Mouse (Mus musculus): Measurements from ENCODE around the gene Clrn1. TPM values are rescaled to one million over a fixed set of nuclear protein-coding genes. Genes with fewer than 3 reads are reported as not detected.
"Not testable (repeated sequence)": the region's sequence is repeated elsewhere in the genome, so short reads cannot be mapped to it uniquely, and the experiment has no call there.

The Clrn1 gene
- total and polyA plus RNA-seq, 2 experiments: not detected

DNA sequence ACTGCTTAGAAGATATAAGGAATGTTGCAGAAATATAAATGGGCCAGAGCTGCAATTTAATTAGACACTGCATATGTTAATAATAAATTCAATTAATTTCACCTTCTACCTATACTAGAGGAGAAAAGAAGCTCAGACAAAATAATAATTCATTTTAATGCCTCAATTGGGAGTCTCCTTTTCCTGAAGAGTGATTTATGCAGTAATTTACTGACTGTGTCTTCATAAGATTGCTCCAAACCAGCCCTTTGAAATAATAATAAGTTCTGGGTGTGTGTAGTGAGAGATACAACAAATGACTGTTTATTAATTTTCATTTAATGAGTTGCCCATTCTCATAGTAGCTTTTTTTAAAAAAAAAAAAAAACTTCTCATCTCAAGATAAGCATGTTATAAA is 1.6 kb downstream of the Clrn1 start:
- Histone ChIP-seq H3K4me1 (ENCODE audit: control insufficient read depth, insufficient read depth, low read length) (no peaks in the 10 kb centered on the region), H3K9ac (ENCODE audit: low read depth, low read length) (no peak overlapping the region), H3K79me2 (ENCODE audit: control insufficient read depth, insufficient read depth, low read length) (no peaks in the 10 kb centered on the region), H3K27ac (replicated peaks; ENCODE audit: insufficient read depth, low read depth, low read length) (no peak overlapping the region), H3K27me3 (ENCODE audit: control insufficient read depth, insufficient read depth, low read length) (no peaks in the 10 kb centered on the region), H3K4me3 (ENCODE audit: insufficient read depth, low read depth, low read length) (no peak overlapping the region), H3K36me3 (ENCODE audit: control insufficient read depth, insufficient read depth, low read length) (no peaks in the 10 kb centered on the region)
- TF ChIP-seq POLR2A (IDR thresholded peaks at IDR 0.05; ENCODE audit: extremely low read depth, insufficient read depth, low read length) (no peak), CTCF (IDR thresholded peaks at IDR 0.05; ENCODE audit: low read depth, low read length) (no peak)
- no peak for DNase-seq (ENCODE audit: extremely low read depth, low read depth, low spot score)

- H3K79me2 ChIP-seq (ENCODE audit: control insufficient read depth, insufficient read depth, low read length): no peaks in the 10 kb centered on the region
- no peak overlapping the region for H3K9ac ChIP-seq (ENCODE audit: low read depth, low read length)
- WGBS: 40% methylated on average over 8 of the region's 8 CpGs
- H3K4me1 ChIP-seq (ENCODE audit: control insufficient read depth, insufficient read depth, low read length): no peaks in the 10 kb centered on the region
- no peak for DNase-seq (ENCODE audit: extremely low read depth, low read depth, low spot score)
- H3K36me3 ChIP-seq (ENCODE audit: control insufficient read depth, insufficient read depth, low read length): no peaks in the 10 kb centered on the region
- H3K4me3 ChIP-seq (ENCODE audit: insufficient read depth, low read depth, low read length): no peak overlapping the region
- H3K27me3 ChIP-seq (ENCODE audit: control insufficient read depth, insufficient read depth, low read length): no peaks in the 10 kb centered on the region
- TF ChIP-seq CTCF (IDR thresholded peaks at IDR 0.05; ENCODE audit: low read depth, low read length): no peak
- H3K27ac ChIP-seq (replicated peaks; ENCODE audit: insufficient read depth, low read depth, low read length): no peak overlapping the region
Observed at GRCm38 (mm10) chr3:58882878-58883510, 2.1 kb downstream of the Clrn1 start.

DNA sequence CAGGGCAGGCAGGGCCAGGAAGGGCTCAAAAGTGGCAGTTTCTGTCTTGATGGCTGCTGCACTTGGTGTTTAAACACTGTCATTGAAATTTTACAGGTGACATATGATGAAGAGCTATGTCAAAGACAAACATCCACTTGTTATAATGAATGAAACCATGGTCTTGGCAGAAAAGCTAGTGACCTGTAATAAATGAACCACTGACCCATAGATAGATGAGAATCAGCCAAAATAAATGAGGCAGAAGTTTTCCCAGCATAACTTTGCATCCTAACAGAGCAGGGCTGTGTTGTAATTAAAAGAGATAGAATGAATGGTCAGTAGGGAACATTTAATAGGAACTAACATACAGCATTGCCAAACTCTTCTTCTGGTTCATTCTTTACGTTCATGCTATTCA is 4.1 kb downstream of the Clrn1 start:
- Histone ChIP-seq H3K36me3 (ENCODE audit: control insufficient read depth, insufficient read depth, low read length) (no peaks in the 10 kb centered on the region), H3K27ac (replicated peaks; ENCODE audit: insufficient read depth, low read depth, low read length) (no peak overlapping the region), H3K9ac (ENCODE audit: low read depth, low read length) (no peak overlapping the region), H3K4me1 (ENCODE audit: control insufficient read depth, insufficient read depth, low read length) (no peaks in the 10 kb centered on the region), H3K27me3 (ENCODE audit: control insufficient read depth, insufficient read depth, low read length) (no peaks in the 10 kb centered on the region), H3K4me3 (ENCODE audit: insufficient read depth, low read depth, low read length) (no peak overlapping the region), H3K79me2 (ENCODE audit: control insufficient read depth, insufficient read depth, low read length) (no peaks in the 10 kb centered on the region)
- no peak for TF ChIP-seq CTCF (IDR thresholded peaks at IDR 0.05; ENCODE audit: low read depth, low read length)
- no peak for TF ChIP-seq POLR2A (IDR thresholded peaks at IDR 0.05; ENCODE audit: extremely low read depth, insufficient read depth, low read length)
- DNase-seq (ENCODE audit: extremely low read depth, low read depth, low spot score): no peak
- 87% methylated on average over 1 of the region's 1 CpGs for WGBS

GRCm38 (mm10) chr3:58880181-58880580 is 5.0 kb downstream of the Clrn1 start:
- no peaks in the 10 kb centered on the region for H3K79me2 ChIP-seq (ENCODE audit: control insufficient read depth, insufficient read depth, low read length)
- no peaks in the 10 kb centered on the region for H3K36me3 ChIP-seq (ENCODE audit: control insufficient read depth, insufficient read depth, low read length)
- no peaks in the 10 kb centered on the region for H3K4me1 ChIP-seq (ENCODE audit: control insufficient read depth, insufficient read depth, low read length)
- TF ChIP-seq CTCF (IDR thresholded peaks at IDR 0.05; ENCODE audit: low read depth, low read length) (no peak), POLR2A (IDR thresholded peaks at IDR 0.05; ENCODE audit: extremely low read depth, insufficient read depth, low read length) (no peak)
- no peaks in the 10 kb centered on the region for H3K27me3 ChIP-seq (ENCODE audit: control insufficient read depth, insufficient read depth, low read length)
- DNase-seq (ENCODE audit: extremely low read depth, low read depth, low spot score): no peak
- no peak overlapping the region for H3K9ac ChIP-seq (ENCODE audit: low read depth, low read length)
- no peak overlapping the region for H3K4me3 ChIP-seq (ENCODE audit: insufficient read depth, low read depth, low read length)
- WGBS: 84% methylated on average over 2 of the region's 2 CpGs
- no peak overlapping the region for H3K27ac ChIP-seq (replicated peaks; ENCODE audit: insufficient read depth, low read depth, low read length)

GRCm38 (mm10) chr3:58871882-58872281 is 13.3 kb downstream of the Clrn1 start:
- H3K36me3 ChIP-seq (ENCODE audit: control insufficient read depth, insufficient read depth, low read length); H3K27ac ChIP-seq (replicated peaks; ENCODE audit: insufficient read depth, low read depth, low read length); H3K4me3 ChIP-seq (ENCODE audit: insufficient read depth, low read depth, low read length); DNase-seq (ENCODE audit: extremely low read depth, low read depth, low spot score); H3K4me1 ChIP-seq (ENCODE audit: control insufficient read depth, insufficient read depth, low read length); H3K9ac ChIP-seq (ENCODE audit: low read depth, low read length); H3K27me3 ChIP-seq (ENCODE audit: control insufficient read depth, insufficient read depth, low read length); H3K79me2 ChIP-seq (ENCODE audit: control insufficient read depth, insufficient read depth, low read length): not testable (repeated sequence)
- WGBS: 76% methylated on average over 2 of the region's 2 CpGs

DNA sequence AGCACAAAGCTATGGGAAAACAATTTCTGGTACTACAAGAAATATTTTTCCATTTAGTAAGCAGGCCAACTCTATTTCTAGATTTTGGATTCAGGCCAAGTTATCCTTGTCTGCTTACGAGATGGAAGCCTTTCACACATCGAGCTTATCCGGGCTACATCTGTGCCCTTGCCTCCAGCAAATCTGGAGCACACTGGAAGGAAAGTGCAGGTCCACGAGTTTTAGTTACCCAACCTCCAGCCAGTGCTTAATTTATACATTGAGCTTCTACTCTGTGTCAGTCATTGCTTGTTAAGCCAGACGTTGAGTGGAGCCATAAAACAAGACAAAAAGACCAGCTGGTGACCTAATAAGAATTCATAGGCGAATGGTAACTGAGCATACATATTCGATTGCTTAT is 19.4 kb downstream of the Clrn1 start:
- WGBS: 72% methylated on average over 7 of the region's 7 CpGs
- H3K4me3 ChIP-seq (ENCODE audit: insufficient read depth, low read depth, low read length): no peak overlapping the region
- H3K27ac ChIP-seq (replicated peaks; ENCODE audit: insufficient read depth, low read depth, low read length): no peak overlapping the region
- no peaks in the 10 kb centered on the region for H3K27me3 ChIP-seq (ENCODE audit: control insufficient read depth, insufficient read depth, low read length)
- H3K9ac ChIP-seq (ENCODE audit: low read depth, low read length): no peak overlapping the region
- H3K79me2 ChIP-seq (ENCODE audit: control insufficient read depth, insufficient read depth, low read length): no peaks in the 10 kb centered on the region
- no peak for TF ChIP-seq POLR2A (IDR thresholded peaks at IDR 0.05; ENCODE audit: extremely low read depth, insufficient read depth, low read length)
- TF ChIP-seq CTCF (IDR thresholded peaks at IDR 0.05; ENCODE audit: low read depth, low read length): no peak
- no peaks in the 10 kb centered on the region for H3K36me3 ChIP-seq (ENCODE audit: control insufficient read depth, insufficient read depth, low read length)
- no peaks in the 10 kb centered on the region for H3K4me1 ChIP-seq (ENCODE audit: control insufficient read depth, insufficient read depth, low read length)
- no peak for DNase-seq (ENCODE audit: extremely low read depth, low read depth, low spot score)
